Mouse (Mus musculus) bone marrow, adult 2 months (tissue): ENCODE results near the gene Traf5. TPM values are rescaled to one million over a fixed set of nuclear protein-coding genes. Genes with fewer than 3 reads are reported as not detected.

Experiments
- H3K27ac ChIP-seq: fragments of 200-500 bp; 2 replicates; pipeline ENCODE4 v1.5.1; 2012; ENCODE audit warnings: low read depth, mild to moderate bottlenecking, control low read depth, inconsistent platforms, low read length; ENCODE audit not compliant: control insufficient read depth, poor library complexity, insufficient read depth
- H3K4me1 ChIP-seq: fragments of 200-500 bp; 2 replicates; pipeline ENCODE4 v1.6.1; 2011; ENCODE audit warnings: low read length; ENCODE audit not compliant: control insufficient read depth, insufficient read depth
- H3K4me3 ChIP-seq: fragments of 200-500 bp; replicated peaks from 2 replicates; pipeline ENCODE3; 2011; ENCODE audit warnings: mild to moderate bottlenecking, low read depth, low read length, control low read depth; ENCODE audit not compliant: control insufficient read depth
- CTCF ChIP-seq: fragments of 200-500 bp; IDR thresholded peaks from 2 replicates; pipeline ENCODE4 v1.5.1; 2011; ENCODE audit warnings: low read length, control low read depth; ENCODE audit not compliant: control insufficient read depth, insufficient read depth
- POLR2A ChIP-seq: fragments of 200-500 bp; IDR thresholded peaks from 2 replicates; pipeline ENCODE4 v1.6.1; 2011; ENCODE audit warnings: low read depth, mild to moderate bottlenecking, control low read depth, low read length, borderline replicate concordance; ENCODE audit not compliant: control insufficient read depth
- WGBS: fragments of 180-500 bp; shearing (Covaris S2); methylation state at CpG from one replicate; pipeline ENCODE4 v1.1.7; 2018; 5-methylcytosine and 5-hydroxymethylcytosine counted together
- polyA plus RNA-seq: library from polyadenylated mRNA; stranded (reverse); fragments of >200 nt; gene quantifications from 2 replicates; pipeline ENCODE4 v1.2.4, GENCODE M21; 2011; ENCODE audit warnings: low replicate concordance; ENCODE audit not compliant: missing spikeins, insufficient read depth, insufficient read length

Traf5 gene
- polyA plus RNA-seq, 1 experiment = 35.4 TPM

GRCm38 (mm10) chr1:191995488-191995887 is 96.9 kb downstream of the Traf5 start:
- H3K27ac ChIP-seq = no peak overlapping the region
- H3K4me3 ChIP-seq = no peak overlapping the region
- no peaks in the 10 kb centered on the region for H3K4me1 ChIP-seq
- 57% methylated on average over 4 of the region's 4 CpGs for WGBS
- peak; percentile 69 for TF ChIP-seq CTCF
- TF ChIP-seq POLR2A = no peak

- WGBS = 70% methylated on average over 5 of the region's 5 CpGs
- Histone ChIP-seq H3K4me3 (no peak overlapping the region), H3K4me1 (no peaks in the 10 kb centered on the region), H3K27ac (no peak overlapping the region)
- no peak for TF ChIP-seq POLR2A
- TF ChIP-seq CTCF = no peak
These were observed 97.9 kb downstream of the Traf5 start for GRCm38 (mm10) chr1:191994476-191994875.

- H3K4me1 ChIP-seq = no peaks in the 10 kb centered on the region; the same call in 1 of the 2 replicates
- 83% methylated on average over 7 of the region's 7 CpGs for WGBS
- no peak for TF ChIP-seq POLR2A
- TF ChIP-seq CTCF = no peak
- no peak overlapping the region for H3K4me3 ChIP-seq
- no peak overlapping the region for H3K27ac ChIP-seq
These were observed 100.1 kb downstream of the Traf5 start for GRCm38 (mm10) chr1:191992040-191992780.

GRCm38 (mm10) chr1:191989994-191990393 is 102.4 kb downstream of the Traf5 start:
- peak overlapping the region; percentile 86 for H3K27ac ChIP-seq
- H3K4me1 ChIP-seq = no peaks in the 10 kb centered on the region; the same call in 1 of the 2 replicates
- H3K4me3 ChIP-seq = peak overlapping the region; percentile 84
- no peak for TF ChIP-seq CTCF
- peak; percentile 78; the same call in 1 of the 2 replicates for TF ChIP-seq POLR2A
- WGBS = under 1% methylated on average over 22 of the region's 22 CpGs

GRCm38 (mm10) chr1:191989060-191989459 is 103.3 kb downstream of the Traf5 start:
- 74% methylated on average over 5 of the region's 5 CpGs for WGBS
- TF ChIP-seq POLR2A (no peak), CTCF (no peak)
- Histone ChIP-seq H3K4me1 (no peaks in the 10 kb centered on the region; the same call in 1 of the 2 replicates), H3K4me3 (no peak overlapping the region), H3K27ac (no peak overlapping the region)

GRCm38 (mm10) chr1:191988646-191989045 is 103.7 kb downstream of the Traf5 start:
- no peak for TF ChIP-seq CTCF
- TF ChIP-seq POLR2A = no peak
- 80% methylated on average over 3 of the region's 3 CpGs for WGBS
- no peak overlapping the region for H3K4me3 ChIP-seq
- H3K4me1 ChIP-seq = no peaks in the 10 kb centered on the region; the same call in 1 of the 2 replicates
- no peak overlapping the region for H3K27ac ChIP-seq

GRCm38 (mm10) chr1:191987481-191987769 is 104.9 kb downstream of the Traf5 start:
- 72% methylated on average over 5 of the region's 5 CpGs for WGBS
- no peak for TF ChIP-seq CTCF
- no peak for TF ChIP-seq POLR2A
- Histone ChIP-seq H3K4me1 (no peaks in the 10 kb centered on the region; the same call in 1 of the 2 replicates), H3K27ac (no peak overlapping the region), H3K4me3 (no peak overlapping the region)

GRCm38 (mm10) chr1:191986674-191987480 is 105.5 kb downstream of the Traf5 start:
- no peaks in the 10 kb centered on the region; the same call in 1 of the 2 replicates for H3K4me1 ChIP-seq
- no peak overlapping the region for H3K4me3 ChIP-seq
- 72% methylated on average over 8 of the region's 8 CpGs for WGBS
- TF ChIP-seq CTCF (no peak), POLR2A (no peak)
- no peak overlapping the region for H3K27ac ChIP-seq
